Mouse (Mus musculus) MEL-GATA-1-ER (cell line): ENCODE data around the gene Gsdma.
A peak's percentile ranks its signal among the peaks of the same experiment; 100 is the strongest.
"Not testable (repeated sequence)": the region's sequence is repeated elsewhere in the genome, so short reads cannot be mapped to it uniquely, and the experiment has no call there.

ENCODE experiments used
- DNase-seq: peaks from one replicate; pipeline ENCODE4 v3.0.0-alpha.2; 2012; ENCODE audit warnings: low read depth; ENCODE audit errors: extremely low read depth

Gsdma gene

DNA sequence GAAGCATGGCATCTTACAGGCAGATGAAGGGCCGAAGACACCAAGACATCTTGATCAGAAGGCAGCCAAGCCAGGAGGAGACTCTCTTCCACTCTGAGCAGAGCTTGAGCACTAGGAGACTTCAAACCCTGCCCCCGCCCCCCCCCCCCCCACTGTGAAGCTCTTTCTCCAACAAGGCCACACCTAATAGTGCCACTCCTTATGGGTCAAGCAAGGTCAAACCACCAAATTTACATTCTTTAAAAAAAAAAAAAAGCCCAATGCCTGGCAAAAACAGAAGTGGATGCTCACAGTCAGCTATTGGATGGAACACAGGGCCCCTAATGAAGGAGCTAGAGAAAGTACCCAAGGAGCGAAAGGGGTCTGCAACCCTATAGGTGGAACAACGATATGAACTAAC lies 16.4 kb downstream of the Gsdma start:
- not testable (repeated sequence) for DNase-seq

DNA sequence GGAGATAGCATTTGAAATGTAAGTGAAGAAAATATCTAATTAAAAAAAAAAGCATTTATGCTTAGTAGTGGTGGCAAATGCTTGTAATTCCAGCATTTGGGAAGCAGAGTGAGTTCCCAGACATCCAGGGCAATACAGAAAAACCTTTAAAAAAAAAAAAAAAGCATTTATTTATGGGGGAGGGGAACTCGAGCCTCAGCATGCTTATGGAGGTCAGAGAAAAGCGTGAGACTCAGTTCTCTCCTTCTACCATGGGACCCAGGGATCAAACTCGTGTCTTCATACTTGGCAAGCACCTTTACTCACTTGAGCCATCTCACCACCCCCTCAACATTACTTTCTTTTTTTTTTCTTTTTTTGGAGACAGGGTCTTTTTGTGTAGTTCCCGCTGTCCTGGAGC lies 17.0 kb downstream of the Gsdma start:
- no peak for DNase-seq

DNA sequence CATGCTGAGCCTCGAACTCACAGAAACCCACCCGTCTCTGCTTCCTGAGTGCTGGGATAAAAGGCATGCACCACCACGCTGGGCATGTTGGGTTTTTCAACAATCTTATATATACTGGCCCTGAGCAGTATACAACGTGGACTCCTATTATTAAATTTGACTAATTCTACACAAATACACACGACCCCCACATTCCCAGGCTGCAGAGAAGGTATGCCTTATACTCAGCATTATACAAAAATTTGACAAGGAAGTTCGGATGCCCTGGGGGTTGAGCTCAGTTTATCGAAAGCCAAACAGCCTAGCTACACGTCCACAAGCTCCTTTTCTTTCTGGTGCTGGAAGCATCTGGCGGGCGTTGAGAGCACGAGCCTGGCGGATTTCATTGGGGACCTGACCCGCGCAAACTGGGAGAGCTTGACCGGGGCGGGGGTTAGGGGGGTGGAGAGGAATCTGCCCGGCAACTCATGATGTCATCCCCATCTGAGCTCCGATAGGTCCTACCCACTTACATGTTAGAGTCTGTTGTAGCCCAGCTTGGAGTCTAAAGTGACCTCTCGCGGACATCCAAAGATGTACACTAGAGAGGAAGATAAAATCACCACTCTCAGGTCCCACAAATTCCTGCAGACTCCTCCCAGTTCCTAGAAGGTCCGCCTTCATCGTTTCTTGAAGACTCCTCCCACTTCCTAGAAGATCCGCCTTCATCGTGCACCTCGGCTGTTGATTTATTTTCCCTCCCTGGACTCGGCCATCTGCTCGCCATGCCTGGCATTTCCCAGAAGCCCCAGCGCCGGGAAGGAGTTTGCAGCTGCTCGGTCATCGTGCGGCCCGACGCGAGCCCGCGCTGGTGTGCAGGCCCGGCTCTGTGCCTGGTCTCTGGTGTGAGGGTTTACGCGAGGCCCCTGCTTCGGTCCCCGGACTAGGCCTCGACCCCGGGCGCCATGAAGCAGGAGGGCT lies 17.9 kb downstream of the Gsdma start, which contains the start of gene Psmd3:
Psmd3 (plus strand) TSS at position 769 of the 960 bp plus-strand sequence.
- peak; percentile 96 for DNase-seq

DNA sequence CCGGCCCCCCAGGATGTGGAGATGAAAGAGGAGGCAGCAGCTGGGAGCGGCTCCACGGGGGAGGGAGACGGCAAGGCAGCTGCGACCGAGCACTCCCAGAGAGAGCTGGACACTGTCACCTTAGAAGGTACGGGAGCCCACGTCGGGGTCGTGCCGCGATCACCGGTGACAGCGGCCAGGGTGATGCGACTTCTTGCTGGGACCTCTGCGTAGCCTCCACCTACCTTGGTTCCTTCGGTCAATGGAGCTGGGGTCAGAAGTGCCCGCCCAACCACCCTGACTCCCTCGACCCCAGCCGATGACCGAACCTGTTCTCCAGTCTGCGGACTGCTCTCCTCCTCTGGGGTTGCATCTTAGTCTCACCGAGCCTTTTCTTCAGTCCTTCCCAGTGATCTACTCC lies 18.7 kb downstream of the Gsdma start:
- no peak for DNase-seq

DNA sequence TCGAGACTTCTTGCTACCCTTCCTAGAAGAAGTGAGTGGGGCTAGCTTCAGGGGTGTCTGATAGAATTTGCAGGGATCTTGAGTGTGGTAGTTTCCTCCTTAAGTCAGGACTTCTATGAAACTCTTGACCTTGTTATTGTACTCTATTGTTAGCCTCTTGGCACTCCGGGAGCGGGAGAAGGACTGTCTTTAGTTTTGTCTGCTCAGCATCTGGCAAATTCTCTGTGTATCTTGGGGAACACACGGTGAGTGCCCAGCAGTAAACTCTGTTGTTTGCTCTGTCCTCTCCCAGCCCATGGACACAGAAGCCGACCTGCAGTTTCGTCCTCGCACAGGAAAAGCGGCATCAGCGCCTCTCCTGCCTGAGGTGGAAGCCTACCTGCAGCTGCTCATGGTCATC lies 21.5 kb downstream of the Gsdma start:
- no peak for DNase-seq

DNA sequence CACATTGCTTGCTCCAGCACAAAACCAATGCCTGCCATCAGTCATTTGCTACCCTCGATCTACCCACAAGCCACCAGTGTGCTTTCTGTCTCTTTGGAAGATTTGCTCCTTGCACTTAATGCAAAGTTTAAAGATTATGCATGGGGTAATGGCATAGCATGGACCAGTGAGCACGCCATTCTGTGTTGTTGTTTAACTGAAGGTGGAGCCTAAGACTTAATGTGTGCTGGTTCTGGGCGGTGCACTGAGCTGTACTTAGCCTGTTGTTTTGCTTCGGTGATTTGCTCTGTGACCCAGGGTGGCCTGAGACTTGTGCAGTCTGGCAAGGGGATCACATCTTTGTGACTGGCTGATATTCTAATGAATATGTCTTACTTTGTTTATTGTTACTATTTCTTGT lies 22.8 kb downstream of the Gsdma start:
- DNase-seq: no peak

DNA sequence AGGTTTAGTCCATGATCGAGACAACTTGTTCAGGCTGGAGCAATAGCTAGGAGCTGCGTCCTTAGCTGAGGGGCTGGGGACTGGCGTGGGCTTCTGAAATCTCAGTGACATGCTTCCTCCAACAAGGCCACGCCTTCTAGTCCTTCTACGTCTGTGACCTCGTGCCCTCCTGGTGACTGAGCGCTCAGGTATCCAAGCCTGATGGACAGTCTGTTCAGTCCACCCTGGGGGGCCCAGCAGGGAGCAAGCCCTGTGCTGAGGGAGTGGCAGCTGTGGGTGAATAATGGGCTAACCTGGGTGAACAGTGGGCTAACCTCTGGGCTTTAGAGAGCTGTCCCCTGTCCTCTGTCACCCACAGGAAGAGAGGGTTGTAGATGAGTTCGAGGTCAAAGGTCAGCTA lies 23.9 kb downstream of the Gsdma start:
- no peak for DNase-seq

DNA sequence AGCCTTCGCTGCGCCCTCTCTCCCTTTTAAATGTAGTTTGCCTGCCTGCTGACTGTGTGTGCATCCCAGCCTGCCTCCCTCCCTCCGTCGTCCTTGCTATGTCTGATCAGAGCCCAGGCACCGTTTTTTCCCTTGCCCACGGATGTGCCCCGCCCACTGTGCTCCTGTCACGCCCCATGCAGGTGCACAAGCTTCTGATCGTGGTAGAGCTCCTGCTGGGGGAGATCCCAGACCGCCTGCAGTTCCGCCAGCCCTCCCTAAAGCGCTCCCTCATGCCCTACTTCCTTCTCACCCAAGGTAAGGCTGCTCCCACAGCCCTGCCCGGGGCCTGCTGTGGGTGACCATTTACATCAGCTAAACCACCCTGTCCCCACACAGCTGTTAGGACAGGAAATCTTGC lies 29.1 kb downstream of the Gsdma start:
- no peak for DNase-seq

DNA sequence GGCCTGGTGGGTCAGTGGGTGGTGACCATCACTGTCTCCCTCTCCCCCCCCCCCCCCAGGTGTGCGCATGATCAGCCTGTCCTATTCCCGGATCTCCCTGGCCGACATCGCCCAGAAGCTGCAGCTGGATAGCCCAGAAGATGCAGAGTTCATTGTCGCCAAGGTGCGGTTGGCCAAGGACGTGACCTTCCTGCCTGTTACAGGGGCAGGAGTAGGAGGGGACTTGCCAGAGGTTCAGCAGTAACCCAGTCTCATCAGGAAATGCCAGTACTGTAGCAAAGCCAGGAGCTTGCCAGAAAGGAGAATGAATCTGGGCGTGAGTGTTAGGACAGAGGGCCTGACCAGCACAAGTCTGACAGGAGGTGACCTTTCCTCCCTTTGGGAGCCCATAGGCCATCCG lies 29.6 kb downstream of the Gsdma start:
- DNase-seq: no peak

DNA sequence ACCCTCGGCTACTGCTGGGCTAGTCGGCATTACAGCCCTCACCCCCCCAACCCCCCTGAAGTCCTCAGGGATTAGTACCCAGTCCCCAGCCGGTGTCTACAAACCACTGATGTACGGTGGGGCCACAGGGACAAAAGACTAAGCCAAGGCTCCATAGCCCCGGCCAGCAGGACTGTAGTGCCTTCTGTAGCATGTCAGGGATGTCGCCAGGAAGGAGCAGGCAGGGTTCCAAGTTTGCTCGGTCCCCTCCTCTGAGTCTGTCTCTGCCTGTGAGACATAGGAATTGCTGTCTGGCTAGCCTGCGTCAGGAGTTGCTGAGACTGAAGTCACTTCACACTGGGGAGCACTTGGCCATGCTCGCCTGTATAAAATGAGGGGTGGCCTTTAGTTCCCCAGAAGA lies 30.1 kb downstream of the Gsdma start:
- no peak for DNase-seq

DNA sequence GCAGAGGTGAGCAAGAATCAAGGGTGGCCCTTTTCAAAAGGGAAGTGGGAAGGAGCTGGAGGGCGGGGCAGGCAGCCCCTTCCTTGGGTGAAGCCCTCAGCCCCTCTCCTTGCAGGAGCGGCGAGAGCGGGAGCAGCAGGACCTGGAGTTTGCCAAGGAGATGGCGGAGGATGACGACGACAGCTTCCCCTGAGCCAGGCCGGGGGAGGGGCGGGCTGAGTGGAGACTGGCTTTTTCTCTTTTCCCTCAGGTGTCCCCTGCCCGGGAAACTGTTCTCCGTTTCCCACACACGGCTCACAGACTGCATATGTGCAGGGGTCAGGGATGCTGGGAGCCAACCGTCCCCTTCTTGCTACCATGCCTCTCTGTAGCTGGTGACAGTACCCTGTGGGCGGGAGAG lies 31.3 kb downstream of the Gsdma start:
- no peak for DNase-seq

DNA sequence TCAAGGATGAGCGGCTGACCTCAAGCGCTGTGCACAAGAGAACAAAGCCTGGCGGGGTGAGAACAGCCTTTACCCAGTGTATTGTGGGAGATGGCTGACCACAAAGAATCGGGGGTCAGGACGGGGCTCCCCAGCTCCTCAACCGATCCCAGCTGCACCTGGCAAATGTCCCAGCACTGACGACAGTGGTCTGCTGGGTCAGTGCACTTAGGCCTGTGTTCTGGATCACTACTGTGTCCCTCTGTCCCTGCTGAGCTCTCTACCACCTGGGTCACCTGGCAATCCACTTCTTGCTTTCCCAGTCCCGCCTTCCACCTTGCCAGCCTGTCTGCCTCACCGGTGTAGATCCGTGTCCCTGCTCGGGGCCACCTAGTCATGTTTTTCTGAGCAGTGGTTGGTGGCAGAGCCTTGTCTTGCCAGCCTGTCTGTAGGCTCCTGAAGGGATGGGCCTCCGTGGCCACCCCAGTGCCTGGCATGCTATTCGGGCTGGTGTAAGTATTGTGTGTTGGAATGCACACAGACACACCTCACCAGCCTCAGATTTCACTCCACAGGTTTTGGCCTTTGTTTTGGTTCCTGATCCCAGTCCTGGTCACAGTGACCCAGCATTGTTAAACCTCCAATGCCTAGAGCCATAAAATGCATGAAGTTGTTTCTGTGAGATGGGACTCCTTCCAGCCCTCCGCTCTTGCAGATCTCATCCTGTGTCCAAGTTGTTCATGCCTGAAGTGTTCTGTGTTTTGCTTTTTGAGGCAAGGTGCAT lies 32.5 kb downstream of the Gsdma start:
- no peak for DNase-seq

DNA sequence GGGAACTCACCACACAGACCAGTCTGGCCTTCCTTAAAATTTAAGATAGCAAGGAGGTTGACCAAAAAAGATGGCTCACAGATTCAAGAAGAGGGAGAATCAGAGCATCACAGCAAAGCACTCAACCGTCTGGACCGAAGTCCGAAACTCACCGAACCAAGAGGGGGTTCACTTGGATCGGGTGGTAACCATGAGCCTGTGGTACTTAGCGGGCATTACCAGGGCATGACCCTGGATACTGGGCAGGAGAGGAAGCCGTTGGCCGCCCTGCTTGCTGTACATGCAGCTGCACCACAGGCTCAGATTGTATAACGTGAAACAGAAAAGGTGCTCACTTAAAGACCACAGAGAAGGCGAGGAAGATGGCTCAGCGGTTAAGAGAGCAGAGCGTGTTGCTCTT lies 33.1 kb downstream of the Gsdma start:
- DNase-seq: no peak

DNA sequence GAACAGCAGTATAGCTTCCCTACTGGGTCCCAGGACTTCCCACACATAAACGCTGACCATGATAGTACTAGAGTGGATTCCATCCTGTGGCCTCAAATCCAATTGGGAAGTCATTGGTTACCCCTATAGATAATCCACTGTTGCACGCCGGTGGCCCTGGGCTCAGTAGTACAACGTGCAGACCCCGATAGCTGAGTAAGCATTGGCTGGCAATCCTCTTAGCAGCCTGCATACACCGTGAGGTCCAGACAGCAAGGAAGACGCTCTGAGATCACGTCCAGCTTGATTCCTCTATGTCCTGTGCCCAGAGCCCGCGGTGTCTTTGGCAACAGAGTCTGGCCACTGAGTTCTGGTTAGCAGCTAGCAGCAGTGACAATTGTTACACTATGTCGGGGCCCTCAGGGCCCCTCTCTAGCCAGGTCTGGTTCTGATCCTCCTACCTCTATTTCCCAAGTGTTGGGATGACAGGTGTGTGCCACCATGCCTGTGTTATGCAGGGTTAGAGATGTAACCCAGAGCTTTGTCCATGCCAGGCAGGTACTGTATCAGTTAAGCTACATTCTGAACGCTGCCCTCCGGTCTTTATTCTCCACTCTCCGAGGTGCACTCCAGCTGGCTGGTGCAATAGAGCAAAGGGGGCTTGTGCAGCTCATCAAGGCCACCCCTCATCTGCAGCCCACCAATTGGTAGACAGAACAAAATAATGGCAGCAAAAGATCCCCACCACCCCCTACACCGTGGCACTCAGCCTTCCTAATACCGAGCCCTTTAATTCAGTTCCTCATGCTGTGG lies 34.9 kb downstream of the Gsdma start:
- no peak for DNase-seq

DNA sequence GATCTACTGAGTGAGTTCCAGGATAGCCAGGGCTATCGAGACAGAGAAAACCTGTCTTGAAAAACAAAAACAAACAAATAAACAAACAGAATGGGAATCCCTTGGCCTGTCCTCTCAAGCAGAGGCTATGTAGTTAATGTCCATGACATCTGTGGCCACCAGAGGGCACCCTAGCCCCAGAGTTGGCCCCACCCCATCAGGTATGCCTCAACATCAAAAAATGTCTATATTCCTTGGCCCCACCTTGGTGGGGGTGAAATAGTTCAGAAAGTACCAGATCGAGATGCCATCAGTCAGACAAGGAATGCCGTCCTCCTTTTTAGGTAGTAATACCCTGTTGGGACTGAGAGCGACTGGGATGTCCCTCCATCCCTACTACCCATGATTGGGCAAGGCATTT lies 35.8 kb downstream of the Gsdma start:
- DNase-seq: no peak

DNA sequence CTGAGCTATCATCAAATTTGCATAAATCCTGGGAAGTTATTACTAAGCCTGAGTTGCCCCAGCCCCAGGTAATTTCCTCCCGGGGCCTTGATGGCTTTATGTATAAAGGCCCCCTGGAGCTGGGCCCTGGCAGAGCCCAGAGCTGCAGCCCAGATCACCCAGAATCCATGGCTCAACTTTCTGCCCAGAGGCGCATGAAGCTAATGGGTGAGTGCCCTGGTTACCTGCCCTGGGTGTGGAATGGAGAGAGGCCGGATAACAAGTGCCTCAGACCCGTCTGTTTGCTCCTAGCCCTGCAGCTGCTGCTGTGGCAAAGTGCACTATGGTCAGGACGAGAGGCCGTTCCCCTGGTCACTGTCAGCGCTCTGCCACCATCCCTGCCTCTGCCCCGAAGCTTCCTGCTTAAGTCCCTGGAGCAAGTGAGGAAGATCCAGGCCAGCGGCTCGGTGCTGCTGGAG lies 37.1 kb downstream of the Gsdma start, which contains the start of gene Csf3:
Csf3 (plus strand) TSS at position 51 of the 458 bp plus-strand sequence.
- no peak for DNase-seq

DNA sequence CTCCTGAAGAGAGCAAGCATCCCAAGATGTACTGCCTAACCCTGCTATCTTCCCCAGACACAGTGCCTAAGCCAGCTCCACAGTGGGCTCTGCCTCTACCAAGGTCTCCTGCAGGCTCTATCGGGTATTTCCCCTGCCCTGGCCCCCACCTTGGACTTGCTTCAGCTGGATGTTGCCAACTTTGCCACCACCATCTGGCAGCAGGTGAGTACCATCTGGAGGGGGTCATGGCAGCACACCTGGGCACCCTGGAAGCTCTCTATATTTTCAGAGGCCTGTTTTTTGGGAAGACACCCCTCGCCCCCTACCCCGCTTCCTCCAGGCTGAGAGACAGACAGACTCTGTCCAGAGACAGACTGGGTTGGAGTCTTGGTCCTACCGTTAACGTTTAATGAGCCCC lies 38.2 kb downstream of the Gsdma start:
- DNase-seq: no peak

DNA sequence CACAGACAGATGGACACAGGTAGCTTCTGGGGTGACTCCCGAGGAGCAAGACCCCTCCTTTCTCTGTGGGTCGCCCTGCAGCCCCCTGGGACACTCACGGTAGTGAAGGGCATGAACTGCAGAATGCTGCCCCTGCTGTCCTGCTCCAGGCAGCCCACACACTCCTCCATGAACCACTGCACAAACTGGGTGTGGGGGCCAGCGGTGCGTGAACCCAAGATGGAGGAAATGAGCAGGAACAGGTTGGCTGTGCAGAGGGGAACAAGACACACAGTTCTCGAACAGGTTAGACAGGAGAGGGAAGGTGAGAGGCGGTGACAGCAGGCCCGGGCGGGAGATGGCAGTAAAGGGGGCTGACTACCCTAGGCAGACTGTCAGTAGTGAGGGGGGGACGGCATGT lies 40.9 kb downstream of the Gsdma start:
- DNase-seq: no peak

DNA sequence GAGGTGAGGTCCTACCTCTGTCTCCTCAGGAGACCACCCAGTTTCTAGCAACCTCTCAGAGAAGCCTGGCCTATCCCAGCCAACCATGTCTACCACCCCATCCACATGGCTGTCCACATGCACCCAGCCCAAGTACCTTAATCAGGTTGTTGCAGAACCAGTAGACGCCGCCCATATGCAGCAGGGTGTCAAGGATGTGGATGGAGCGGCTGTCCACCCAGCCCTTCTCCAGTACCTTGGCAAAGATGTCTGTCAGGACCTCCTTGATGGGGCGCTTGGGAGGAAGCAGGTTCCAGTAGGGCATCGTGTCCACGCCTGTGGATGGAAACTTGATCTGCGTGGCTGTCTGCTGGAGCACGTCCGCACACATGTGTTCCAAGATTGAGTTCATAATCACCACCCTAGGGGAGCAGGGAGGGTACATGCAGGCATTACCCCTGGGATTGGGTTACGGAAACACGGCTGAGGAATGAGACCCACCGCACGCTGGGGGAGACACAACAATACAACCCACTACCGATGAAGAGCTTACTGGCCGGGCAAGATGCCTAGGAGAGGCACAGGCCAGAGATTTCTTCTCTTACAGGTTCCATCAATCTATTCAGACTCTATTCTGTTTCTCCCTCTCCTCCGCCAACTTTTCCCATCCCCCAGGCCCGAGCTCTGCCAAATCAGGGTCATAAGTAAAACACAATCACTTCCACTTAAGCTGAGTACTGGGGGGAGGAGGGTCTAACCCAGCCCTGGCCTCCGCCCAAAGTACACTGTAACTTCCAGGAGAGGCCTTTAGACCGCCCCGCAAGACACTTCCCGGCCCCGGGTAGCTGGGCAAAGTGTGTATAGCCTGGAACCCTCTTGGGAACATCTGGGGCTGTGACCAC lies 43.5 kb downstream of the Gsdma start:
- no peak for DNase-seq

DNA sequence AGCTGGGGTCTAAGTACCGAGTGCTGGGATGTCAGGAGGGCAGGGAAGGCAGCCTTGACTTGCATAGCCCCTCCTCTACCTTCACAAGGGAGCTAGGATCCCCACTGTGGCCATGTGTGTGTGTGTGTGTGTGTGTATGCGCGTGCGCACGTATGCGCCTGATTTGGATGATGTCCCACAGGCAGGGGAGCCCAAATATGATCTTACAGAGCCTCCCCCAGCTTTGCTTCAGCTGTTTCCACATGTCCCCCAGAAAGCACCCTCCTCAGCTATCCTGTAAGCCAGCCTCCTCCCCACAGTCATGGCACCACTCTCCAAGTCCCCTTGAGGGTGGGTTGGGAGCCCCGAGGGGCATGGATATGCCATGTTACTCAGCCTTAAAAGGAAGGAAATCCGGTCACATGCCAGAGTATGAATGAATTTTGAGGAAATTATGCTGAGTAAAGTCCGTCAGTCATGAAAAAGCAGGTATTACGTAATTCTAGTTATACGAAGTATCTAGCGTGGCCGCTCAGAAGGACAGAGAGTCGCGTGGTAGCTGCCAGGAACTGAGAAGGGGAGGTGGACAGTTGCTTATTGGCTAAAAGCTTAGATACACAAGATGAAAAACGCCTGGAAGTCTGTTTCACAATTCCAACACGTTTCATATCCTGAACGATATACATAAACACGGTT lies 44.3 kb downstream of the Gsdma start:
- DNase-seq: no peak
